Mouse (Mus musculus) neural tube, embryonic 12.5 days (tissue): ENCODE measurements around the gene Gm973. TPM values are rescaled to one million over a fixed set of nuclear protein-coding genes. Genes with fewer than 3 reads are reported as not detected.

Experiments
- ATAC-seq: fragments of 200-750 bp; cut with Nextera tagmentation; 2 replicates; pipeline ENCODE4 v1.8.0; 2017; ENCODE audit warnings: low read depth, mild to moderate bottlenecking, moderate TSS enrichment, moderate library complexity; ENCODE audit not compliant: low FRiP score
- H3K27ac ChIP-seq: fragments of 300-500 bp; sonication (generic); 2 replicates; pipeline ENCODE4 v1.5.1; 2016
- H3K27me3 ChIP-seq: fragments of 300-500 bp; sonication (generic); replicated peaks from 2 replicates; pipeline ENCODE4 v1.6.1; 2016; ENCODE audit warnings: mild to moderate bottlenecking
- H3K36me3 ChIP-seq: fragments of 300-500 bp; sonication (generic); 2 replicates; pipeline ENCODE4 v1.6.1; 2016; ENCODE audit warnings: mild to moderate bottlenecking
- H3K4me1 ChIP-seq: fragments of 300-500 bp; sonication (generic); 2 replicates; pipeline ENCODE4 v1.6.1; 2016
- H3K4me2 ChIP-seq: fragments of 300-500 bp; sonication (generic); replicated peaks from 2 replicates; pipeline ENCODE4 v1.6.1; 2016; ENCODE audit warnings: mild to moderate bottlenecking
- H3K4me3 ChIP-seq: fragments of 300-500 bp; sonication (generic); 2 replicates; pipeline ENCODE4 v1.5.1; 2016
- H3K9ac ChIP-seq: fragments of 300-500 bp; sonication (generic); 2 replicates; pipeline ENCODE4 v1.6.1; 2016; ENCODE audit warnings: mild to moderate bottlenecking
- H3K9me3 ChIP-seq: fragments of 300-500 bp; sonication (generic); 2 replicates; pipeline ENCODE4 v1.6.1; 2016; ENCODE audit warnings: mild to moderate bottlenecking
- WGBS: fragments of 180-500 bp; shearing (Covaris S2); methylation state at CpG from one replicate; pipeline ENCODE4 v1.1.7; 2016; 5-methylcytosine and 5-hydroxymethylcytosine counted together
- polyA plus RNA-seq: library from polyadenylated mRNA; unstranded; fragments of >200 nt; fragmentation: Nextera tagmentation; extraction: Ambion mirVana; gene quantifications from 2 replicates; pipeline ENCODE4 v1.2.1, GENCODE M21; 2016

Gm973 gene
- polyA plus RNA-seq, 1 experiment from 2014 or later: 5.0 TPM

GRCm38 (mm10) chr1:59565804-59566203 lies 49.7 kb downstream of the Gm973 start:
- Histone ChIP-seq H3K4me2 (no peak overlapping the region), H3K36me3 (peaks cover 4% of the 10 kb centered on the region; the same call in 1 of the 2 replicates), H3K4me3 (no peak overlapping the region), H3K4me1 (no peaks in the 10 kb centered on the region), H3K9ac (no peak overlapping the region), H3K27ac (no peak overlapping the region), H3K9me3 (no peaks in the 10 kb centered on the region), H3K27me3 (no peaks in the 10 kb centered on the region)
- 78% methylated on average over 5 of the region's 5 CpGs for WGBS
- ATAC-seq: no peak

DNA sequence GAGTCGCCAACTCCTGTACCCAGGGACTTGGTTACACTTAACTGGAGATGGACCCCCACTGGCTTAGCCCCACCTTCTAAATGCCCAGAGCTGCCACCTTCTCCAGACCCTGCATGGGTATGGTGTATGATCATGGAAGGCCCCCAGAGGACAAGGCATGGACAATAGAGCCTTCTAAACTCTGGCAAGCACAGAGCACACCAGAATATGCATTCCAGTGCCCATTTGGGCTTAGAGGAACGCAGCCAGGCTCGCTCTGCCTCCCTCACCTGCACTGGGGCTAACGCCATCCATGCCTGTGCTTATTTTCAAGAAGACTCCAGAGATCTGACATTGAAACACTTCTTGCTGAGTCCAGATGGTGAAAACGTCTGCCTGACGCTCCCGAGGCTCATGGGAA lies 50.2 kb downstream of the Gm973 start:
- Histone ChIP-seq H3K27me3 (no peaks in the 10 kb centered on the region), H3K4me2 (no peak overlapping the region), H3K27ac (no peak overlapping the region), H3K9me3 (no peaks in the 10 kb centered on the region), H3K4me3 (no peak overlapping the region), H3K9ac (no peak overlapping the region), H3K36me3 (peaks cover 4% of the 10 kb centered on the region; the same call in 1 of the 2 replicates), H3K4me1 (no peaks in the 10 kb centered on the region)
- WGBS: 77% methylated on average over 7 of the region's 7 CpGs
- ATAC-seq: no peak

DNA sequence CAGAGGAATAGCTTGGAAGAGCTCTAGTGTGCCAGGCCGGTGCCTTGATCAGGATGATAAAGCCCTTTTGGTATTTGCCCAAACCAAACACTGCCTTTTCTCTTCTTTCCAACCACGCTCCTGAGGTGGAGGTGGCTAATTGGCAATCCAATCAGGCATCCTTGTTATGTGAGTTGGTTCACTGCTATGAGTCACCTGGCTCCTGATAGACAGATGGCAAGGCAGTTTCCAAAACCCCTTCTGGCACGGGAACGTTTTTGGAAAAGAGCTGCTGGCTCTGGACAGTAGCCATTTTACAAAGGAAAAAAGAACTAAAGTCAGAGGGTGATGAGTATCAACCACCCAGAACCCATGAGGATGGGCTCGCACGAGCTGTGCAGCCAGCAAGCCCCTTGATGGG lies 50.9 kb downstream of the Gm973 start:
- ATAC-seq: no peak
- H3K4me2 ChIP-seq: no peak overlapping the region
- H3K27ac ChIP-seq: no peak overlapping the region

GRCm38 (mm10) chr1:59567521-59567920 lies 51.5 kb downstream of the Gm973 start:
- Histone ChIP-seq H3K4me1 (no peaks in the 10 kb centered on the region), H3K36me3 (peaks cover 4% of the 10 kb centered on the region; the same call in 1 of the 2 replicates), H3K4me3 (no peak overlapping the region), H3K27me3 (no peaks in the 10 kb centered on the region), H3K27ac (no peak overlapping the region), H3K9ac (no peak overlapping the region), H3K4me2 (no peak overlapping the region), H3K9me3 (no peaks in the 10 kb centered on the region)
- 89% methylated on average over 4 of the region's 4 CpGs for WGBS
- no peak for ATAC-seq

More for the DNA sequence above, 50.9 kb downstream of the Gm973 start:
- H3K9me3 ChIP-seq: no peaks in the 10 kb centered on the region
- no peak overlapping the region for H3K4me3 ChIP-seq
- peaks cover 4% of the 10 kb centered on the region; the same call in 1 of the 2 replicates for H3K36me3 ChIP-seq
- H3K4me1 ChIP-seq: no peaks in the 10 kb centered on the region
- no peak overlapping the region for H3K9ac ChIP-seq
- H3K27me3 ChIP-seq: no peaks in the 10 kb centered on the region
- WGBS: 84% methylated on average over 6 of the region's 6 CpGs

DNA sequence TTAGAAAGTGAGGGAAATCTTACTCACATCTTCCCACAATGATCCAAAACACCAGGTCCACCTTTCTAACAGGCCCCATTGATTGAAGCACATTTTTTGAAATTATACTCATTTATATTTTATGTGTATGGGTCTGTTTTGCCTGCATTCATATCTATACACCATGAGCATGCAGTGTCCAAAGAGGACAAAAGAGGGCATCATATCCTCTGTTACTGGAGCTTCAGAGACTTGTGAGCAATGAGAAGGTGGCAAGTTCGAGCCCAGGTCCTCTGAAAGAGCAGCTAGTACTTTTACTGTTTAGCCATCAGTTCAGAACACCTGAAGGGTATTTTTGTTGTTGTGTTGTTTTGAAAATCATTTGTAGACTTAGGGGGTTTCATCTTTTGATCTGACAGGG lies 52.2 kb downstream of the Gm973 start:
- H3K36me3 ChIP-seq: 0 out of 2 replicates have a peak, but pooled peaks cover under 1% of the 10 kb centered on the region
- no peaks in the 10 kb centered on the region for H3K4me1 ChIP-seq
- H3K9me3 ChIP-seq: no peaks in the 10 kb centered on the region
- no peak for ATAC-seq
- WGBS: 88% methylated on average over 1 of the region's 1 CpGs
- no peak overlapping the region for H3K27ac ChIP-seq
- H3K4me2 ChIP-seq: no peak overlapping the region
- no peaks in the 10 kb centered on the region for H3K27me3 ChIP-seq
- no peak overlapping the region for H3K4me3 ChIP-seq
- H3K9ac ChIP-seq: no peak overlapping the region

GRCm38 (mm10) chr1:59569301-59569700 lies 53.2 kb downstream of the Gm973 start:
- Histone ChIP-seq H3K9ac (no peak overlapping the region), H3K4me1 (peaks cover 7% of the 10 kb centered on the region), H3K36me3 (no peaks in the 10 kb centered on the region), H3K4me3 (no peak overlapping the region), H3K9me3 (no peaks in the 10 kb centered on the region), H3K27me3 (no peaks in the 10 kb centered on the region), H3K4me2 (no peak overlapping the region), H3K27ac (no peak overlapping the region)
- WGBS: 95% methylated on average over 5 of the region's 5 CpGs
- no peak for ATAC-seq

DNA sequence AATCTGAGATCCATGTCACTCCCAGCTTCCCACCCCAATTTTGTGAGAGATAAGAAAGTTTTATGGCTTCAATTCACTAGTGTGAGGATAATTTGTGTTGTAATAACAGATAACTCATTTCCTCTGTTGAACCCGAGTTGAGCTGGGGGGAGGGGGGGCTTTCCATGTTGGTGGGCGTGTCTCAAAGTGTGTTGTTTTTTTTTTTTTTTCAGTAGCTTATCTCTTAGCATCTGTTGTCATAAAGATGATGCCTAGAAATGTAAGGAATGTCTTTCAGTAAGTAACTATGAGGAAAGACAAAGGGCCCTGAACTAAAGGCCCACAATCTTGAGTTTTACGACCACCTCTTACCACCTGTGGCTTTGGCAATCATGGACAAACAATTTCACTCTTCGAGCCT lies 54.7 kb downstream of the Gm973 start:
- H3K36me3 ChIP-seq: no peaks in the 10 kb centered on the region
- H3K27me3 ChIP-seq: no peaks in the 10 kb centered on the region
- no peak overlapping the region for H3K4me3 ChIP-seq
- no peak overlapping the region for H3K4me2 ChIP-seq
- no peak overlapping the region for H3K9ac ChIP-seq
- 38% methylated on average over 4 of the region's 4 CpGs for WGBS
- no peak for ATAC-seq
- peaks cover 15% of the 10 kb centered on the region for H3K4me1 ChIP-seq
- no peaks in the 10 kb centered on the region for H3K9me3 ChIP-seq
- no peak overlapping the region for H3K27ac ChIP-seq

GRCm38 (mm10) chr1:59571502-59571901 lies 55.4 kb downstream of the Gm973 start:
- Histone ChIP-seq H3K9ac (no peak overlapping the region), H3K4me2 (no peak overlapping the region), H3K27me3 (no peaks in the 10 kb centered on the region), H3K36me3 (no peaks in the 10 kb centered on the region), H3K9me3 (no peaks in the 10 kb centered on the region), H3K4me3 (no peak overlapping the region), H3K27ac (no peak overlapping the region), H3K4me1 (peaks cover 15% of the 10 kb centered on the region)
- WGBS: 78% methylated on average over 3 of the region's 3 CpGs
- no peak for ATAC-seq

DNA sequence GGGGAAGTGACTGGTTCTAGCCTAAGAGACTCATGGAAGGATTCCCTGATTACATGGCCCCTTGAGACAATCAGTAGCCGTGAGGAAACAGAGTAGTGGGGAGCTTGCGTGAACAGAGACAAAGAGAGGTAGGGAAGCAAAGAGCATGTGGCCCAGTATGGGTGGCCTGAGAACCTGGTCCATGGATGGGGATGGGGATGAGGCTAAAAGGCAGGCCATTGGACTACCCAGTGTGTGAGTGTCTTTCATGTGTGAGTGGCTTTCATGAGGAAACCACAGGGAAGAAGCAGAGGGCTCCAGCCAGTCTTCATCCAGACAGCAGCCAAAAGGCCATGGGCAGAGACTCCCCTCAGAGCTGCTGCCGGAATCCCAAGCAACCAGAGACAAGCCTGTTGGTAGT lies 57.8 kb downstream of the Gm973 start:
- no peak overlapping the region for H3K4me3 ChIP-seq
- H3K27ac ChIP-seq: 0 out of 2 replicates have a peak overlapping the region, but pooled peaks have one; percentile 42
- H3K4me1 ChIP-seq: peaks cover 15% of the 10 kb centered on the region
- H3K36me3 ChIP-seq: no peaks in the 10 kb centered on the region
- no peaks in the 10 kb centered on the region for H3K27me3 ChIP-seq
- H3K9ac ChIP-seq: no peak overlapping the region
- H3K4me2 ChIP-seq: peak overlapping the region; percentile 55
- no peaks in the 10 kb centered on the region for H3K9me3 ChIP-seq
- ATAC-seq: peak; percentile 31; the same call in 1 of the 2 replicates
- 68% methylated on average over 3 of the region's 3 CpGs for WGBS

DNA sequence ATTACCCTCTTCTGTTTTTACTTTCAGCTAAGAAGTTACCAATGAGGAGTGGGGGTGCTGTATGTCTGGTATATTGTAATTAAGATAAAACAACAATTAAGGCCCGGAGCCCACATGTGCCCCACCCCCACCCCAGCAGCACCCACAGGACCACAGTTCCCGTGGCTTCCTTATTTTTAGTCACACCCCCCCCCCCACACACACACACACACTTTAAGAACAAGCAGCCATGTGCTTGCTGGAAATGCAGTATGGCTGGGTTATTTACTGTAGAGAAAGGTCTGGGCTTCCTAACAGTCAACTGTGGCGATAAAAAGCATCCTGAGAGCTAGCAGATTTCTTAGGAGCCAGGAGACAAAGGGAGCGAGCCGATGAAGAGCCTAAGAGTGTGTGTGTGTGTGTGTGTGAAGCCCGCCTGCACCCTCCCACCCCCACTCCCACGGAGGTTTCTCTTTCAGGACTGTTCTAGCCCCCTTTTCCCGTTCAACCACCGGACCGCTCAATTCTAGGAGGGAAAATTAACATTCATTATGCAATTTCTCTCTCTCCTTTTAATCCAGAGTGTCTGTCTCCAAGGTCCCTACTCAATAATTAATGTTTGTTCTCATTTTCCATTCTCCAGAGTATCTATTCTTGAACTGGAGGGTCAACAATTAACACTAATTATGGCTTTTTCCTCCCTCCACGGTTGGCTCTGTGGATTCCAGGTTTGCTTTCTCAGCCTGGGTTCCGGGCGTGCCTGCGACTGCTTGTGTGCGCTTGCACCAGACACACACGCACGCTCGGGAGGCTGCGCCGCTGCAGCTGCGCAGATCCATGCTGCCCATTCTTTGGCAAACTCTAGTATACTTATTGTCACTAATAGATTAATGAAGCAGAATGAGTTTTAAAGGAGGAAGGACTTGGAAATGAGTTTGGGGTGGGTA lies 58.5 kb downstream of the Gm973 start:
- Histone ChIP-seq H3K4me2 (peak overlapping the region; percentile 55), H3K4me1 (peaks cover 19% of the 10 kb centered on the region), H3K9me3 (no peaks in the 10 kb centered on the region), H3K36me3 (no peaks in the 10 kb centered on the region), H3K27me3 (no peaks in the 10 kb centered on the region), H3K27ac (0 out of 2 replicates have a peak overlapping the region, but pooled peaks have one; percentile 42), H3K9ac (peak overlapping the region; percentile 38), H3K4me3 (0 out of 2 replicates have a peak overlapping the region, but pooled peaks have one; percentile 16)
- peak; percentile 82 for ATAC-seq
- 26% methylated on average over 21 of the region's 21 CpGs for WGBS

GRCm38 (mm10) chr1:59578770-59579169 lies 62.7 kb downstream of the Gm973 start:
- Histone ChIP-seq H3K4me1 (peaks cover 21% of the 10 kb centered on the region), H3K4me2 (no peak overlapping the region), H3K27me3 (no peaks in the 10 kb centered on the region), H3K4me3 (no peak overlapping the region), H3K9me3 (no peaks in the 10 kb centered on the region), H3K27ac (no peak overlapping the region), H3K9ac (no peak overlapping the region), H3K36me3 (no peaks in the 10 kb centered on the region)
- no peak for ATAC-seq
- 73% methylated on average over 4 of the region's 4 CpGs for WGBS

GRCm38 (mm10) chr1:59579327-59579726 lies 63.3 kb downstream of the Gm973 start:
- Histone ChIP-seq H3K27ac (no peak overlapping the region), H3K4me3 (no peak overlapping the region), H3K27me3 (no peaks in the 10 kb centered on the region), H3K9me3 (no peaks in the 10 kb centered on the region), H3K4me1 (peaks cover 17% of the 10 kb centered on the region), H3K4me2 (no peak overlapping the region), H3K9ac (no peak overlapping the region), H3K36me3 (no peaks in the 10 kb centered on the region)
- ATAC-seq: no peak
- 67% methylated on average over 5 of the region's 5 CpGs for WGBS
